Mouse (Mus musculus) MEL (cell line): ENCODE results near the gene Cdh15. TPM values are rescaled to one million over a fixed set of nuclear protein-coding genes. Genes with fewer than 3 reads are reported as not detected.

Source experiments
- DNase-seq: peaks from one replicate; pipeline ENCODE4 v3.0.0; 2011; ENCODE audit warnings: low read depth, low spot score
- H3K27ac ChIP-seq: 2 replicates; pipeline ENCODE4 v1.5.1; 2012; ENCODE audit warnings: low read depth, mild to moderate bottlenecking, control low read depth, low read length, moderate library complexity; ENCODE audit not compliant: control insufficient read depth
- H3K27me3 ChIP-seq, 2 experiments: fragments of 150-350 bp in 1 of 2; sonication (generic) in 1 of 2; 2 replicates each; pipeline ENCODE4 v1.6.1; 2012; ENCODE audit warnings: low read length in 2 of 2, mild to moderate bottlenecking in 2 of 2, improper control_type of control experiment in 1 of 2, moderate library complexity in 1 of 2; ENCODE audit not compliant: insufficient read depth in 2 of 2, control insufficient read depth in 1 of 2
- H3K36me3 ChIP-seq, 2 experiments: 2 replicates each; pipeline ENCODE4 v1.6.1; 2012 to 2014; ENCODE audit warnings: low read length in 2 of 2, improper control_type of control experiment in 1 of 2, inconsistent platforms in 1 of 2, mild to moderate bottlenecking in 1 of 2; ENCODE audit not compliant: insufficient read depth in 2 of 2, control insufficient read depth in 1 of 2
- H3K4me1 ChIP-seq, 2 experiments: fragments of 150-350 bp in 1 of 2; sonication (generic) in 1 of 2; 2 replicates each; pipeline ENCODE4 v1.6.1; 2012; ENCODE audit warnings: low read length in 2 of 2, improper control_type of control experiment in 1 of 2, mild to moderate bottlenecking in 1 of 2; ENCODE audit not compliant: insufficient read depth in 2 of 2, control insufficient read depth in 1 of 2
- H3K4me3 ChIP-seq, 2 experiments: fragments of 150-350 bp in 1 of 2; sonication (generic) in 1 of 2; 2 replicates each; pipeline ENCODE4 v1.5.1; 2012; ENCODE audit warnings: low read depth in 2 of 2, low read length in 2 of 2, mild to moderate bottlenecking in 2 of 2, moderate library complexity in 2 of 2, control low read depth in 1 of 2, improper control_type of control experiment in 1 of 2; ENCODE audit not compliant: control insufficient read depth in 1 of 2, insufficient read depth in 1 of 2
- H3K79me2 ChIP-seq: 2 replicates; pipeline ENCODE4 v1.6.1; 2012; ENCODE audit warnings: mild to moderate bottlenecking, low read length, moderate library complexity; ENCODE audit not compliant: control insufficient read depth, poor library complexity, insufficient read depth
- H3K9ac ChIP-seq: 2 replicates; pipeline ENCODE4 v1.6.1; 2012; ENCODE audit warnings: low read depth, mild to moderate bottlenecking, control low read depth, low read length, moderate library complexity; ENCODE audit not compliant: control insufficient read depth, poor library complexity, severe bottlenecking
- H3K9me3 ChIP-seq: fragments of 150-350 bp; sonication (generic); replicated peaks from 2 replicates; pipeline ENCODE4 v1.6.1; 2012; ENCODE audit warnings: mild to moderate bottlenecking, low read length, improper control_type of control experiment, moderate library complexity; ENCODE audit not compliant: insufficient read depth
- BHLHE40 ChIP-seq: IDR thresholded peaks from 2 replicates; pipeline ENCODE4 v1.6.1; 2012; ENCODE audit warnings: low read depth, mild to moderate bottlenecking, inconsistent platforms, low read length, improper control_type of control experiment, borderline replicate concordance
- CHD1 ChIP-seq: IDR thresholded peaks from 2 replicates; pipeline ENCODE4 v1.6.1; 2012; ENCODE audit warnings: low read depth, mild to moderate bottlenecking, inconsistent platforms, low read length, improper control_type of control experiment
- CTCF ChIP-seq, 3 experiments: IDR thresholded peaks in 2 of 3; conservative IDR thresholded peaks in 1 of 3; 2 replicates each; pipeline ENCODE4 v1.5.1; 2011 to 2012; ENCODE audit warnings: low read length in 3 of 3, low read depth in 2 of 3, mild to moderate bottlenecking in 2 of 3, improper control_type of control experiment in 1 of 3, inconsistent platforms in 1 of 3, mixed read lengths in 1 of 3, moderate library complexity in 1 of 3; ENCODE audit not compliant: control insufficient read depth in 1 of 3, insufficient read depth in 1 of 3, poor library complexity in 1 of 3, severe bottlenecking in 1 of 3
- ETS1 ChIP-seq: IDR thresholded peaks from 2 replicates; pipeline ENCODE4 v1.6.1; 2012; ENCODE audit warnings: low read depth, mild to moderate bottlenecking, inconsistent platforms, low read length, improper control_type of control experiment, moderate library complexity
- GABPA ChIP-seq: IDR thresholded peaks from 2 replicates; pipeline ENCODE4 v1.6.1; 2012; ENCODE audit warnings: low read depth, mild to moderate bottlenecking, inconsistent platforms, low read length, improper control_type of control experiment, moderate library complexity
- GATA1 ChIP-seq: IDR thresholded peaks from 2 replicates; pipeline ENCODE4 v1.6.1; 2011; ENCODE audit warnings: low read depth, low read length, improper control_type of control experiment
- MAX ChIP-seq: IDR thresholded peaks from 2 replicates; pipeline ENCODE4 v1.6.1; 2011; ENCODE audit warnings: low read length, improper control_type of control experiment
- MEF2A ChIP-seq: IDR thresholded peaks from 2 replicates; pipeline ENCODE4 v1.6.1; 2014; ENCODE audit warnings: low read depth, mild to moderate bottlenecking, inconsistent platforms, low read length, improper control_type of control experiment; ENCODE audit not compliant: poor library complexity, insufficient replicate concordance, severe bottlenecking; ENCODE audit errors: extremely low read depth
- MYB ChIP-seq: IDR thresholded peaks from 2 replicates; pipeline ENCODE4 v1.6.1; 2011; ENCODE audit warnings: mild to moderate bottlenecking, low read depth, low read length, improper control_type of control experiment
- NELFE ChIP-seq: IDR thresholded peaks from 2 replicates; pipeline ENCODE4 v1.6.1; 2011; ENCODE audit warnings: low read depth, low read length, improper control_type of control experiment
- NRF1 ChIP-seq: IDR thresholded peaks from 2 replicates; pipeline ENCODE4 v1.6.1; 2014; ENCODE audit warnings: low read depth, mild to moderate bottlenecking, inconsistent platforms, low read length, improper control_type of control experiment, moderate library complexity; ENCODE audit not compliant: poor library complexity, insufficient read depth, severe bottlenecking
- POLR2A ChIP-seq, 2 experiments: IDR thresholded peaks; 2 replicates each; pipeline ENCODE4 v1.6.1; 2011 to 2012; ENCODE audit warnings: low read length in 2 of 2, mild to moderate bottlenecking in 2 of 2, control low read depth in 1 of 2, improper control_type of control experiment in 1 of 2, low read depth in 1 of 2, moderate library complexity in 1 of 2; ENCODE audit not compliant: control insufficient read depth in 1 of 2, insufficient read depth in 1 of 2, poor library complexity in 1 of 2
- POLR2AphosphoS2 ChIP-seq: IDR thresholded peaks from 2 replicates; pipeline ENCODE4 v1.6.1; 2011; ENCODE audit warnings: low read length, improper control_type of control experiment
- SIN3A ChIP-seq: IDR thresholded peaks from 2 replicates; pipeline ENCODE4 v1.6.1; 2012; ENCODE audit warnings: low read length, improper control_type of control experiment, inconsistent platforms
- SMC3 ChIP-seq: IDR thresholded peaks from 2 replicates; pipeline ENCODE4 v1.6.1; 2011; ENCODE audit warnings: low read depth, low read length, improper control_type of control experiment
- UBTF ChIP-seq: IDR thresholded peaks from 2 replicates; pipeline ENCODE4 v1.6.1; 2012; ENCODE audit warnings: low read depth, mild to moderate bottlenecking, inconsistent platforms, low read length, improper control_type of control experiment, moderate library complexity, borderline replicate concordance; ENCODE audit not compliant: insufficient read depth
- USF1 ChIP-seq: IDR thresholded peaks from 2 replicates; pipeline ENCODE4 v1.6.1; 2014; ENCODE audit warnings: low read depth, mild to moderate bottlenecking, inconsistent platforms, low read length, improper control_type of control experiment, moderate library complexity
- USF2 ChIP-seq, 2 experiments: IDR thresholded peaks; 2 replicates each; pipeline ENCODE4 v1.6.1; 2011 to 2012; ENCODE audit warnings: improper control_type of control experiment in 2 of 2, low read length in 2 of 2, borderline replicate concordance in 1 of 2, inconsistent platforms in 1 of 2, low read depth in 1 of 2, mild to moderate bottlenecking in 1 of 2; ENCODE audit not compliant: insufficient read depth in 1 of 2
- ZC3H11A ChIP-seq: IDR thresholded peaks from 2 replicates; pipeline ENCODE4 v1.6.1; 2012; ENCODE audit warnings: low read depth, mild to moderate bottlenecking, inconsistent platforms, low read length, improper control_type of control experiment
- ZKSCAN1 ChIP-seq: IDR thresholded peaks from 2 replicates; pipeline ENCODE4 v1.6.1; 2012; ENCODE audit warnings: low read depth, mild to moderate bottlenecking, inconsistent platforms, low read length, improper control_type of control experiment, moderate library complexity
- ZNF384 ChIP-seq: IDR thresholded peaks from 2 replicates; pipeline ENCODE4 v1.6.1; 2012; ENCODE audit warnings: low read depth, mild to moderate bottlenecking, inconsistent platforms, low read length, improper control_type of control experiment
- polyA plus RNA-seq, 2 experiments: library from polyadenylated mRNA; stranded (reverse) in 1 of 2; unstranded in 1 of 2; fragments of >175 nt in 1 of 2; fragments of >200 nt in 1 of 2; gene quantifications; 2 replicates each; pipeline versions ENCODE4 v1.2.1 to v1.2.4; 2012; ENCODE audit warnings: low replicate concordance in 2 of 2, low read depth in 1 of 2; ENCODE audit not compliant: insufficient read length in 2 of 2, insufficient read depth in 1 of 2, missing spikeins in 1 of 2
- total RNA-seq: library from RNA; depleted of rRNA; stranded (reverse); fragments of 300-350 nt; gene quantifications from 2 replicates; pipeline ENCODE4 v1.2.3, GENCODE M21; 2012

Cdh15 gene
- total and polyA plus RNA-seq, 3 experiments, result 0.08 to 0.71 TPM; not detected in 1

DNA sequence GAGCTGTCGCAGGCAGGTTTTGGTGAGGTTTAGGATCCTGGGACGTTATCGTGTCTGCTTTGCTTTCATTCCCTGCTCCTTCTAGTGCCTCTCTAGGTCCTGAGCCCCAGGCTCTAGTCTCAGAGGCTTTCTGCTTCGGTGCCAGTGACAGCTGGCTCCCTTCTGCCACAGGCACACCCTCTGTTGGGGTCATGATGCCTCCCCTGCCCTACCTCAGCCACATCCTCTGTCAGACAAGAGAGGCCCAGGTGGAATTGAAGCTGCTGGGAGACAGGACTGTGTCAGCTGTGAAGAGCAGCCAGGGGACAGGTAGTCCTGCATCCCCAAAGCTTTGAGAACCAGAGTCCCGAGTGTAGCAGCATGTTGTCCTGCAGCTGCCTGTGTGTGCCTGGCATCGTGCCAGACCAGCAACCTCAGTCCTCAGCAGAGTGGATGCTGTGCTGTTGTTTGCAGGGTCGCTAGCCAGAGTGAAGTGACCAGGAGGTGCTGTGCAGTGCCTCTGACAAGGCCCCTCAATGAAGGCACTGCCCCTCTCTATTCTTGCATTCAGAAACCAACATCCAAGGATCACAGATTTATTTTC, 40.7 kb upstream of the Cdh15 start:
- Histone ChIP-seq H3K9me3 (no peaks in the 10 kb centered on the region), H3K4me1 (no peaks in the 10 kb centered on the region), H3K79me2 (no peaks in the 10 kb centered on the region), H3K27ac (no peak overlapping the region), H3K27me3 (no peaks in the 10 kb centered on the region), H3K4me3 (no peak overlapping the region), H3K9ac (no peak overlapping the region), H3K36me3 (no peaks in the 10 kb centered on the region; a peak in 1 of 4 replicates)
- no peak for TF ChIP-seq GABPA
- no peak for TF ChIP-seq CTCF (IDR thresholded peaks at IDR 0.05 in 2 of 3, conservative IDR thresholded peaks at IDR 0.05 in 1 of 3; ENCODE audit: control insufficient read depth in 1 of 3, insufficient read depth in 1 of 3, low read depth in 2 of 3, low read length in 3 of 3, poor library complexity in 1 of 3, severe bottlenecking in 1 of 3)
- no peak for TF ChIP-seq UBTF
- no peak for TF ChIP-seq NELFE
- TF ChIP-seq POLR2AphosphoS2, result no peak
- TF ChIP-seq MEF2A, result no peak
- TF ChIP-seq MAX, result no peak
- no peak for TF ChIP-seq ZNF384
- no peak for DNase-seq

- no peak for DNase-seq
- Histone ChIP-seq H3K4me1 (no peaks in the 10 kb centered on the region), H3K9me3 (no peaks in the 10 kb centered on the region), H3K9ac (no peak overlapping the region), H3K27me3 (no peaks in the 10 kb centered on the region), H3K4me3 (no peak overlapping the region), H3K79me2 (no peaks in the 10 kb centered on the region), H3K36me3 (no peaks in the 10 kb centered on the region; a peak in 1 of 4 replicates), H3K27ac (no peak overlapping the region)
- no peak for TF ChIP-seq SMC3
- TF ChIP-seq MYB, result no peak
- no peak for TF ChIP-seq GATA1
- no peak for TF ChIP-seq ZC3H11A
Observed at GRCm38 (mm10) chr8:122807907-122808306, 39.9 kb upstream of the Cdh15 start.

- DNase-seq, result no peak
- H3K36me3 ChIP-seq, result no peaks in the 10 kb centered on the region; a peak in 1 of 4 replicates
- H3K9me3 ChIP-seq, result no peaks in the 10 kb centered on the region
- no peaks in the 10 kb centered on the region for H3K4me1 ChIP-seq
- H3K27me3 ChIP-seq, result no peaks in the 10 kb centered on the region
- H3K9ac ChIP-seq, result no peak overlapping the region
- no peak overlapping the region for H3K27ac ChIP-seq
- H3K4me3 ChIP-seq, result no peak overlapping the region
- no peaks in the 10 kb centered on the region for H3K79me2 ChIP-seq
- no peak for TF ChIP-seq POLR2A (IDR thresholded peaks at IDR 0.05; ENCODE audit: control insufficient read depth in 1 of 2, insufficient read depth in 1 of 2, low read depth in 1 of 2, low read length in 2 of 2, poor library complexity in 1 of 2)
- TF ChIP-seq USF1, result no peak
- no peak for TF ChIP-seq NELFE
- no peak for TF ChIP-seq BHLHE40
- no peak for TF ChIP-seq GABPA
- TF ChIP-seq UBTF, result no peak
- no peak for TF ChIP-seq ZKSCAN1
- TF ChIP-seq CTCF (IDR thresholded peaks at IDR 0.05 in 2 of 3, conservative IDR thresholded peaks at IDR 0.05 in 1 of 3; ENCODE audit: control insufficient read depth in 1 of 3, insufficient read depth in 1 of 3, low read depth in 2 of 3, low read length in 3 of 3, poor library complexity in 1 of 3, severe bottlenecking in 1 of 3), result no peak
- TF ChIP-seq USF2 (IDR thresholded peaks at IDR 0.05; ENCODE audit: borderline replicate concordance in 1 of 2, insufficient read depth in 1 of 2, low read depth in 1 of 2, low read length in 2 of 2), result no peak
- TF ChIP-seq SIN3A, result no peak
- TF ChIP-seq ZC3H11A, result no peak
- no peak for TF ChIP-seq NRF1
- no peak for TF ChIP-seq MAX
- no peak for TF ChIP-seq ETS1
- no peak for TF ChIP-seq CHD1
Observed at GRCm38 (mm10) chr8:122810376-122810775, 37.4 kb upstream of the Cdh15 start.
